Mouse (Mus musculus): ENCODE results near the gene Ubac2.

GRCm38 (mm10) chr14:121930731-121931383 lies 52.4 kb downstream of the Ubac2 start:
- TF ChIP-seq EP300 (IDR thresholded peaks at IDR 0.05; ENCODE audit: low read depth), result no peak
- TF ChIP-seq CTCF (IDR thresholded peaks at IDR 0.05; ENCODE audit: low read depth), result no peak
